Mouse (Mus musculus): Measurements from ENCODE around the gene Topbp1. TPM values are rescaled to one million over a fixed set of nuclear protein-coding genes. Genes with fewer than 3 reads are reported as not detected.
"Not testable (repeated sequence)": the region's sequence is repeated elsewhere in the genome, so short reads cannot be mapped to it uniquely, and the experiment has no call there.

The Topbp1 gene
- polyA plus RNA-seq, 1 experiment from 2014 or later = 79.3 TPM

GRCm38 (mm10) chr9:103302666-103303065 lies 2.3 kb upstream of the Topbp1 start:
- peaks cover 10% of the 10 kb centered on the region for H3K36me3 ChIP-seq
- H3K9me3 ChIP-seq (replicated peaks) = no peaks in the 10 kb centered on the region
- H3K4me1 ChIP-seq = peaks cover 29% of the 10 kb centered on the region
- no peak overlapping the region for H3K27ac ChIP-seq (replicated peaks)
- 63% methylated on average over 3 of the region's 3 CpGs for WGBS
- peak; percentile 43 for DNase-seq (ENCODE audit: low spot score)
- H3K4me3 ChIP-seq = no peak overlapping the region
- no peaks in the 10 kb centered on the region for H3K27me3 ChIP-seq (ENCODE audit: low read depth, poor library complexity, severe bottlenecking)

- Histone ChIP-seq H3K9me3 (replicated peaks) (no peaks in the 10 kb centered on the region), H3K27ac (replicated peaks) (peak overlapping the region; percentile 97), H3K4me1 (peaks cover 35% of the 10 kb centered on the region), H3K36me3 (peaks cover 38% of the 10 kb centered on the region), H3K4me3 (peak overlapping the region; percentile 94), H3K27me3 (ENCODE audit: low read depth, poor library complexity, severe bottlenecking) (no peaks in the 10 kb centered on the region)
- DNase-seq (ENCODE audit: low spot score) = no peak
- under 1% methylated on average over 40 of the region's 40 CpGs for WGBS
These were observed 472 bp downstream of the Topbp1 start for GRCm38 (mm10) chr9:103305332-103306041.

GRCm38 (mm10) chr9:103309832-103310231 lies 4.8 kb downstream of the Topbp1 start:
- DNase-seq (ENCODE audit: low spot score) = no peak
- Histone ChIP-seq H3K27ac (replicated peaks) (no peak overlapping the region), H3K4me3 (no peak overlapping the region), H3K9me3 (replicated peaks) (no peaks in the 10 kb centered on the region), H3K27me3 (ENCODE audit: low read depth, poor library complexity, severe bottlenecking) (no peaks in the 10 kb centered on the region), H3K4me1 (peaks cover 27% of the 10 kb centered on the region), H3K36me3 (peaks cover 80% of the 10 kb centered on the region)
- 91% methylated on average over 6 of the region's 6 CpGs for WGBS

- 93% methylated on average over 1 of the region's 2 CpGs for WGBS
- H3K9me3 ChIP-seq (replicated peaks) = no peaks in the 10 kb centered on the region
- H3K36me3 ChIP-seq = peaks cover 100% of the 10 kb centered on the region
These were observed 19.7 kb downstream of the Topbp1 start for GRCm38 (mm10) chr9:103324678-103325077.

GRCm38 (mm10) chr9:103326449-103326848 lies 21.4 kb downstream of the Topbp1 start:
- no peaks in the 10 kb centered on the region for H3K4me1 ChIP-seq

More at GRCm38 (mm10) chr9:103324678-103325077, 19.7 kb downstream of the Topbp1 start:
- no peaks in the 10 kb centered on the region for H3K27me3 ChIP-seq (ENCODE audit: low read depth, poor library complexity, severe bottlenecking)
- H3K27ac ChIP-seq (replicated peaks) = no peak overlapping the region
- H3K4me3 ChIP-seq = no peak overlapping the region
- no peaks in the 10 kb centered on the region for H3K4me1 ChIP-seq
- DNase-seq (ENCODE audit: low spot score) = no peak

GRCm38 (mm10) chr9:103332663-103333062 lies 27.6 kb downstream of the Topbp1 start:
- Histone ChIP-seq H3K4me3 (no peak overlapping the region), H3K27ac (replicated peaks) (no peak overlapping the region), H3K27me3 (ENCODE audit: low read depth, poor library complexity, severe bottlenecking) (no peaks in the 10 kb centered on the region), H3K9me3 (replicated peaks) (no peaks in the 10 kb centered on the region), H3K36me3 (peaks cover 100% of the 10 kb centered on the region), H3K4me1 (no peaks in the 10 kb centered on the region)
- WGBS = 97% methylated on average over 6 of the region's 6 CpGs
- DNase-seq (ENCODE audit: low spot score) = no peak

More at GRCm38 (mm10) chr9:103326449-103326848, 21.4 kb downstream of the Topbp1 start:
- Histone ChIP-seq H3K4me3 (no peak overlapping the region), H3K36me3 (peaks cover 100% of the 10 kb centered on the region), H3K27me3 (ENCODE audit: low read depth, poor library complexity, severe bottlenecking) (no peaks in the 10 kb centered on the region), H3K9me3 (replicated peaks) (no peaks in the 10 kb centered on the region), H3K27ac (replicated peaks) (no peak overlapping the region)
- WGBS = 91% methylated on average over 9 of the region's 9 CpGs
- no peak for DNase-seq (ENCODE audit: low spot score)

- H3K36me3 ChIP-seq = peaks cover 98% of the 10 kb centered on the region
- H3K4me1 ChIP-seq = no peaks in the 10 kb centered on the region
- no peaks in the 10 kb centered on the region for H3K27me3 ChIP-seq (ENCODE audit: low read depth, poor library complexity, severe bottlenecking)
- no peaks in the 10 kb centered on the region for H3K9me3 ChIP-seq (replicated peaks)
- H3K4me3 ChIP-seq = no peak overlapping the region
- DNase-seq (ENCODE audit: low spot score) = no peak
- H3K27ac ChIP-seq (replicated peaks) = no peak overlapping the region
These were observed 31.9 kb downstream of the Topbp1 start for GRCm38 (mm10) chr9:103336912-103337311.

GRCm38 (mm10) chr9:103347045-103347444 lies 42.0 kb downstream of the Topbp1 start:
- no peak for DNase-seq (ENCODE audit: low spot score)
- no peaks in the 10 kb centered on the region for H3K4me1 ChIP-seq
- H3K4me3 ChIP-seq = no peak overlapping the region
- H3K27me3 ChIP-seq (ENCODE audit: low read depth, poor library complexity, severe bottlenecking) = no peaks in the 10 kb centered on the region
- peaks cover 98% of the 10 kb centered on the region for H3K36me3 ChIP-seq
- H3K27ac ChIP-seq (replicated peaks) = no peak overlapping the region
- 91% methylated on average over 4 of the region's 4 CpGs for WGBS
- H3K9me3 ChIP-seq (replicated peaks) = no peaks in the 10 kb centered on the region

GRCm38 (mm10) chr9:103347996-103348490 lies 43.0 kb downstream of the Topbp1 start:
- Histone ChIP-seq H3K27me3 (ENCODE audit: low read depth, poor library complexity, severe bottlenecking) (no peaks in the 10 kb centered on the region), H3K9me3 (replicated peaks) (no peaks in the 10 kb centered on the region), H3K27ac (replicated peaks) (no peak overlapping the region), H3K4me1 (no peaks in the 10 kb centered on the region), H3K36me3 (peaks cover 97% of the 10 kb centered on the region), H3K4me3 (no peak overlapping the region)
- no peak for DNase-seq (ENCODE audit: low spot score)
- WGBS = 88% methylated on average over 1 of the region's 1 CpGs

GRCm38 (mm10) chr9:103348791-103349190 lies 43.8 kb downstream of the Topbp1 start:
- no peaks in the 10 kb centered on the region for H3K9me3 ChIP-seq (replicated peaks)
- H3K4me1 ChIP-seq = no peaks in the 10 kb centered on the region
- H3K27ac ChIP-seq (replicated peaks) = no peak overlapping the region
- no peak for DNase-seq (ENCODE audit: low spot score)
- peaks cover 96% of the 10 kb centered on the region for H3K36me3 ChIP-seq
- H3K4me3 ChIP-seq = no peak overlapping the region
- no peaks in the 10 kb centered on the region for H3K27me3 ChIP-seq (ENCODE audit: low read depth, poor library complexity, severe bottlenecking)

- not testable (repeated sequence) for H3K4me3 ChIP-seq; H3K9me3 ChIP-seq (replicated peaks); H3K27me3 ChIP-seq (ENCODE audit: low read depth, poor library complexity, severe bottlenecking); H3K4me1 ChIP-seq; H3K27ac ChIP-seq (replicated peaks); DNase-seq (ENCODE audit: low spot score)
- WGBS = 90% methylated on average over 7 of the region's 7 CpGs
- H3K36me3 ChIP-seq = peaks cover 87% of the 10 kb centered on the region
These were observed 48.7 kb downstream of the Topbp1 start for GRCm38 (mm10) chr9:103353500-103354260.

- Histone ChIP-seq H3K4me1 (peaks cover 9% of the 10 kb centered on the region), H3K4me3 (no peak overlapping the region), H3K27me3 (ENCODE audit: low read depth, poor library complexity, severe bottlenecking) (no peaks in the 10 kb centered on the region), H3K9me3 (replicated peaks) (no peaks in the 10 kb centered on the region), H3K27ac (replicated peaks) (no peak overlapping the region), H3K36me3 (peaks cover 88% of the 10 kb centered on the region)
- no peak for DNase-seq (ENCODE audit: low spot score)
These were observed 52.9 kb downstream of the Topbp1 start for GRCm38 (mm10) chr9:103357893-103358292.

- H3K27ac ChIP-seq (replicated peaks) = no peak overlapping the region
- H3K9me3 ChIP-seq (replicated peaks) = no peaks in the 10 kb centered on the region
- no peak for DNase-seq (ENCODE audit: low spot score)
- peaks cover 88% of the 10 kb centered on the region for H3K36me3 ChIP-seq
- no peaks in the 10 kb centered on the region for H3K27me3 ChIP-seq (ENCODE audit: low read depth, poor library complexity, severe bottlenecking)
- H3K4me3 ChIP-seq = no peak overlapping the region
- H3K4me1 ChIP-seq = peaks cover 15% of the 10 kb centered on the region
- WGBS = 94% methylated on average over 4 of the region's 4 CpGs
These were observed 53.5 kb downstream of the Topbp1 start for GRCm38 (mm10) chr9:103358545-103358944.

All from midbrain, embryonic 10.5 days (tissue).